11 mouse cellular contexts compared by ENCODE assay signal in the genomic region with DNA sequence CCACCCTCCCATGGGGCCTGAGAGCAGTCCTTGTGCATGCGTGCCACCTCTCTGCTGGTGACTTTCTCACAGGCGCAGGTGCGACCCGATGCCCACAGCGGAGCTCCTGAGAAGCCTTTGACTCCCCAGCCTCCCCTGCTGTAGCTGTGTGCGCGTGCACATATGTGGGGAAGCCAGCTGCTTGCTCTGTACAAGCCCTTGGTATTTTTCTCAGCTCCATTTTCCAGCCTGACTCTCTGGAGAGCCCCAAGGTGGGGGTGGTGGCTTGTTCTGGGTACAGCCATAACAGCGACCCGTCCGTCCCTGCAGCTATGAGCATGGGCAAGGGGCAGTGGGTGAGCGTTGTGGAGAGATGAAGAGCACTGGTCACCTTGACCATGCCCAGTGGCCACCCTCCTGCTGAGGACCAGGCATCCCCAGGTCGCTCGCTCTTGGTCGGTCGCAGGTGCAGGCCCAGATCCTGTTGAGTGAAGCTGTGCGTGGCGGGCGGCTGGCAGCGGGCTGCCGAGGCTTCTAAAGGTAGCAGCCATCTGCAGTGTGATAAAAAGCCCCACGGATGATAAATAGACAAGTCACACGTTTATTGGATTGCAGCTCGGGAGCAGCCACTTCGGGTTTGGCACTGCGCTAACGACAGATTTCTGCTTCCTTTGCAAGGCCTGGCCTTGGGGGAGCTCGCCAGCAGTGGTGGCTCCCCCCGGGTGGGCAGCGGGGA.
DNase-seq lines count a peak whose midpoint lies in the region; ATAC-seq and TF ChIP-seq lines count a peak whose summit lies in the region.
"Had no signal": no experiment of that assay in that cellular context is flagged by ENCODE, and none has a peak within 500 bp of the region (broad histone marks: within the 10 kb centered on the region; RNA-seq: fewer than 3 reads in every experiment).

No protein-coding gene starts in this region.

- TF ChIP-seq CTCF in layer of hippocampus, adult 2 months (conservative IDR thresholded peaks at IDR 0.05) = no peak
- no peak for TF ChIP-seq CTCF in hindbrain, postnatal 0 days (IDR thresholded peaks at IDR 0.05; ENCODE audit: low read depth)
- no peak for TF ChIP-seq CTCF in midbrain, postnatal 0 days (IDR thresholded peaks at IDR 0.05)

- no peak overlapping the region for H3K4me3 ChIP-seq in layer of hippocampus, adult 2 months
- no peak overlapping the region for H3K4me3 ChIP-seq in hindbrain, postnatal 0 days (ENCODE audit: low read length)
- H3K4me3 ChIP-seq in midbrain, postnatal 0 days (ENCODE audit: low read depth, low read length) = no peak overlapping the region
- H3K4me3 ChIP-seq: intestine, embryonic 15.5 days; stomach, embryonic 15.5 days had no signal

- DNase-seq in layer of hippocampus, adult 2 months (ENCODE audit: low spot score in 2 of 2) = peak; percentile 55 to 58
- DNase-seq in layer of hippocampus, postnatal 14 days (ENCODE audit: low spot score in 2 of 2) = no peak
- peak; percentile 49 for DNase-seq in hindbrain, postnatal 0 days (ENCODE audit: low spot score)
- DNase-seq in midbrain, postnatal 0 days (ENCODE audit: low spot score) = peak; percentile 55
- DNase-seq in thymus, postnatal 25 days = peak; percentile 70
- DNase-seq in kidney, adult 11 months = no peak
- no peak for DNase-seq in lung, postnatal 4 days
- DNase-seq in c-Kit-positive CD71-positive TER-119-positive erythroid progenitor cells, embryonic 14.5 days (ENCODE audit: low spot score) = no peak
- DNase-seq: gastrocnemius, postnatal 14 days had no signal

- peaks cover 51% of the 10 kb centered on the region for H3K4me1 ChIP-seq in hindbrain, postnatal 0 days (ENCODE audit: insufficient read depth, low read length)
- H3K4me1 ChIP-seq in midbrain, postnatal 0 days (ENCODE audit: insufficient read depth, low read length) = peaks cover 34% of the 10 kb centered on the region

- H3K4me2 ChIP-seq in hindbrain, postnatal 0 days (ENCODE audit: low read depth, low read length) = no peak overlapping the region
- no peak overlapping the region for H3K4me2 ChIP-seq in midbrain, postnatal 0 days (ENCODE audit: low read depth, low read length, poor library complexity, severe bottlenecking)
- H3K4me2 ChIP-seq: intestine, embryonic 15.5 days; stomach, embryonic 15.5 days had no signal

- H3K27ac ChIP-seq in layer of hippocampus, adult 2 months = peak overlapping the region; percentile 81
- H3K27ac ChIP-seq in hindbrain, postnatal 0 days = peak overlapping the region; percentile 60
- H3K27ac ChIP-seq in midbrain, postnatal 0 days (ENCODE audit: low read depth, low read length) = no peak overlapping the region
- H3K27ac ChIP-seq: intestine, embryonic 15.5 days; stomach, embryonic 15.5 days had no signal

- 42% methylated on average over 29 of the region's 29 CpGs for WGBS in hindbrain, postnatal 0 days
- 51% methylated on average over 29 of the region's 29 CpGs for WGBS in midbrain, postnatal 0 days

- H3K27me3 ChIP-seq in hindbrain, postnatal 0 days (ENCODE audit: insufficient read depth, low read length) = no peaks in the 10 kb centered on the region
- H3K27me3 ChIP-seq in midbrain, postnatal 0 days (ENCODE audit: insufficient read depth, low read length) = no peaks in the 10 kb centered on the region
- H3K27me3 ChIP-seq: intestine, embryonic 15.5 days; stomach, embryonic 15.5 days had no signal

- no peaks in the 10 kb centered on the region for H3K9me3 ChIP-seq in hindbrain, postnatal 0 days (ENCODE audit: low read length)
- no peaks in the 10 kb centered on the region for H3K9me3 ChIP-seq in midbrain, postnatal 0 days (ENCODE audit: low read length)
- H3K9me3 ChIP-seq: intestine, embryonic 15.5 days; stomach, embryonic 15.5 days had no signal

- no peaks in the 10 kb centered on the region for H3K36me3 ChIP-seq in hindbrain, postnatal 0 days (ENCODE audit: insufficient read depth, low read length)
- H3K36me3 ChIP-seq in midbrain, postnatal 0 days (ENCODE audit: insufficient read depth, low read length) = no peaks in the 10 kb centered on the region
- H3K36me3 ChIP-seq: intestine, embryonic 15.5 days; stomach, embryonic 15.5 days had no signal

- no peak overlapping the region; the same call in 1 of the 2 replicates for H3K9ac ChIP-seq in hindbrain, postnatal 0 days (replicated peaks; ENCODE audit: low read length)
- H3K9ac ChIP-seq in midbrain, postnatal 0 days (replicated peaks; ENCODE audit: low read length, poor library complexity, severe bottlenecking) = no peak overlapping the region
- H3K9ac ChIP-seq: intestine, embryonic 15.5 days; stomach, embryonic 15.5 days had no signal

- ATAC-seq in hindbrain, postnatal 0 days = no peak
- ATAC-seq in midbrain, postnatal 0 days (ENCODE audit: low FRiP score) = no peak
- ATAC-seq: intestine, embryonic 15.5 days had no signal

Comparison
In these comparisons a context has a peak if more than half of its experiments do, and no peak if none do; other contexts are left out.
1. DNase-seq: peak in layer of hippocampus, adult 2 months (2 of 2), hindbrain, postnatal 0 days (single experiment), midbrain, postnatal 0 days (single experiment) and thymus, postnatal 25 days (single experiment); none in layer of hippocampus, postnatal 14 days (0 of 2), kidney, adult 11 months (single experiment), lung, postnatal 4 days (0 of 2) and c-Kit-positive CD71-positive TER-119-positive erythroid progenitor cells, embryonic 14.5 days (single experiment).